Mouse (Mus musculus) embryonic facial prominence, embryonic 13.5 days (tissue): ENCODE measurements around the gene Slc7a6. TPM values are rescaled to one million over a fixed set of nuclear protein-coding genes. Genes with fewer than 3 reads are reported as not detected.
A peak's percentile ranks its signal among the peaks of the same experiment; 100 is the strongest.
"Not testable (repeated sequence)": the region's sequence is repeated elsewhere in the genome, so short reads cannot be mapped to it uniquely, and the experiment has no call there.

Source experiments
- ATAC-seq: fragments of 200-750 bp; cut with Nextera tagmentation; 2 replicates; pipeline ENCODE4 v1.8.0; 2017; ENCODE audit warnings: low read depth; ENCODE audit not compliant: insufficient number of reproducible peaks, insufficient read depth, low FRiP score, low TSS enrichment
- H3K27ac ChIP-seq: fragments of 300-500 bp; sonication (generic); 2 replicates; pipeline ENCODE4 v1.5.1; 2015; ENCODE audit warnings: moderate library complexity, mild to moderate bottlenecking, inconsistent platforms
- H3K27me3 ChIP-seq: fragments of 300-500 bp; sonication (generic); 2 replicates; pipeline ENCODE4 v1.6.1; 2015; ENCODE audit warnings: mild to moderate bottlenecking, inconsistent platforms
- H3K36me3 ChIP-seq: fragments of 300-500 bp; sonication (generic); 2 replicates; pipeline ENCODE4 v1.6.1; 2015; ENCODE audit warnings: mild to moderate bottlenecking, inconsistent platforms
- H3K4me1 ChIP-seq: fragments of 300-500 bp; sonication (generic); 2 replicates; pipeline ENCODE4 v1.6.1; 2015; ENCODE audit warnings: inconsistent platforms
- H3K4me2 ChIP-seq: fragments of 300-500 bp; sonication (generic); 2 replicates; pipeline ENCODE4 v1.6.1; 2015; ENCODE audit warnings: moderate library complexity, mild to moderate bottlenecking, inconsistent platforms
- H3K4me3 ChIP-seq: fragments of 300-500 bp; sonication (generic); 2 replicates; pipeline ENCODE4 v1.5.1; 2015; ENCODE audit warnings: mild to moderate bottlenecking, inconsistent platforms
- H3K9ac ChIP-seq: fragments of 300-500 bp; sonication (generic); 2 replicates; pipeline ENCODE4 v1.6.1; 2015; ENCODE audit warnings: mild to moderate bottlenecking, inconsistent platforms
- H3K9me3 ChIP-seq: fragments of 300-500 bp; sonication (generic); 2 replicates; pipeline ENCODE4 v1.6.1; 2016; ENCODE audit warnings: inconsistent platforms
- WGBS: fragments of 180-500 bp; shearing (Covaris S2); methylation state at CpG from one replicate; pipeline ENCODE4 v1.1.7; 2015; ENCODE audit warnings: mixed read lengths; 5-methylcytosine and 5-hydroxymethylcytosine counted together
- polyA plus RNA-seq: library from polyadenylated mRNA; unstranded; fragments of >200 nt; fragmentation: Nextera tagmentation; extraction: Ambion mirVana; gene quantifications from 2 replicates; pipeline ENCODE4 v1.2.1, GENCODE M21; 2015

Slc7a6 gene
- polyA plus RNA-seq, 1 experiment from 2014 or later: 59.2 TPM

DNA sequence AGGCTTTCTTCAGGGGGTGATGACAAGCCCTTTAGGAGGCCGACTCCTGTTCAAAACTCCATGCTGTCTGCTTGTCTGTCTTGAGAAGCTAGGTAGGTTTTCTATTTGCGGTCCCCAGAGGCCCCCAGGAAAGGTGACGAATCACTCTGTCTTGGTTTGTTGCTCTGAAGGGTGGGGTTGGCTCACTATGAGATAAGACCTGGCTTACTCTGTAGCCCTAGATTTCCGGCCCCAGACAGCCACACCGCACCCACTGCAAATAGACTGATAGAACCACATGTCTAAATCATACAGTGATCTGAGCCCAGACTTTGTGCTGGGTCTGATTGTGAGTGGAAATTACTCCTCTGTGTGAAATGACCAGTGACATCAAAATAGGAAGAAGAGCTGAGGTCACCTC lies 23.0 kb downstream of the Slc7a6 start:
- H3K9ac ChIP-seq: no peak overlapping the region
- H3K9me3 ChIP-seq: no peaks in the 10 kb centered on the region
- H3K4me2 ChIP-seq: no peak overlapping the region
- H3K27me3 ChIP-seq: no peaks in the 10 kb centered on the region
- H3K27ac ChIP-seq: no peak overlapping the region
- 86% methylated on average over 5 of the region's 5 CpGs for WGBS
- no peak for ATAC-seq
- H3K4me3 ChIP-seq: no peak overlapping the region
- H3K4me1 ChIP-seq: no peaks in the 10 kb centered on the region
- peaks cover 81% of the 10 kb centered on the region for H3K36me3 ChIP-seq

GRCm38 (mm10) chr8:106193162-106193561 lies 24.5 kb downstream of the Slc7a6 start:
- no peak overlapping the region for H3K9ac ChIP-seq
- H3K36me3 ChIP-seq: peaks cover 81% of the 10 kb centered on the region
- no peak for ATAC-seq

GRCm38 (mm10) chr8:106194062-106194461 lies 25.4 kb downstream of the Slc7a6 start:
- WGBS: 90% methylated on average over 5 of the region's 5 CpGs
- H3K4me2 ChIP-seq: no peak overlapping the region
- no peak for ATAC-seq
- no peak overlapping the region for H3K27ac ChIP-seq
- no peak overlapping the region for H3K9ac ChIP-seq
- no peaks in the 10 kb centered on the region for H3K27me3 ChIP-seq
- H3K4me3 ChIP-seq: no peak overlapping the region
- no peaks in the 10 kb centered on the region for H3K4me1 ChIP-seq
- no peaks in the 10 kb centered on the region for H3K9me3 ChIP-seq
- peaks cover 85% of the 10 kb centered on the region for H3K36me3 ChIP-seq

More at GRCm38 (mm10) chr8:106193162-106193561, 24.5 kb downstream of the Slc7a6 start:
- no peak overlapping the region for H3K4me2 ChIP-seq
- H3K4me3 ChIP-seq: no peak overlapping the region
- WGBS: 86% methylated on average over 6 of the region's 6 CpGs
- H3K4me1 ChIP-seq: no peaks in the 10 kb centered on the region
- H3K27ac ChIP-seq: no peak overlapping the region
- no peaks in the 10 kb centered on the region for H3K9me3 ChIP-seq
- H3K27me3 ChIP-seq: no peaks in the 10 kb centered on the region

DNA sequence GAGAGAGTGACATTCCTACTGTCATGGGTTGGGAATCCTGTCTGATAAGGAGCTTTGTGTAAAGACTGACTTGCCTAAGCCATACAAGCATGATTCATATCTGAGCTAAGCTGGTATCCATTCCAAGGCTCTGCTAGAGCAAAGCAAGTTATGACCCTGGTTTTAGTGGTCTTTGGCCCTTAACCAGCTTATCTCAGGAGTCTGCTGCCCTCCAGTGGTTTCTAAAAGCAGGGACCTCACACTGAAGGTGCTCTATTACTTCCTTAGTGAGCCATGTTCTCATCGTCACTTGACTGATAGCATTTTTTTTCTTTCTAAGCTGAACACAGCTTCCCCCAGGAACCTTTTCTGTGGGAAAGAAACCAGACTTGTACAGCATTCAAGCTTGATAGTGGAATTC lies 30.1 kb downstream of the Slc7a6 start:
- no peak overlapping the region for H3K4me2 ChIP-seq
- no peaks in the 10 kb centered on the region for H3K4me1 ChIP-seq
- no peaks in the 10 kb centered on the region for H3K27me3 ChIP-seq
- no peaks in the 10 kb centered on the region for H3K9me3 ChIP-seq
- H3K27ac ChIP-seq: no peak overlapping the region
- H3K4me3 ChIP-seq: no peak overlapping the region
- ATAC-seq: 0 out of 2 replicates have a peak, but pooled peaks have one; percentile 20
- 10% methylated on average over 1 of the region's 1 CpGs for WGBS
- H3K36me3 ChIP-seq: peaks cover 93% of the 10 kb centered on the region
- H3K9ac ChIP-seq: no peak overlapping the region

- not testable (repeated sequence) for H3K4me2 ChIP-seq, H3K27ac ChIP-seq, H3K27me3 ChIP-seq, ATAC-seq, H3K9ac ChIP-seq, H3K4me1 ChIP-seq, H3K4me3 ChIP-seq, H3K9me3 ChIP-seq
- H3K36me3 ChIP-seq: peaks cover 92% of the 10 kb centered on the region
- 77% methylated on average over 3 of the region's 3 CpGs for WGBS
These were observed 30.9 kb downstream of the Slc7a6 start for GRCm38 (mm10) chr8:106199596-106199995.

GRCm38 (mm10) chr8:106210035-106210731 lies 41.5 kb downstream of the Slc7a6 start:
- peaks cover 48% of the 10 kb centered on the region for H3K36me3 ChIP-seq
- H3K9ac ChIP-seq: peak overlapping the region; percentile 94
- WGBS: under 1% methylated on average over 35 of the region's 35 CpGs
- H3K27me3 ChIP-seq: no peaks in the 10 kb centered on the region
- peaks cover 19% of the 10 kb centered on the region for H3K4me1 ChIP-seq
- ATAC-seq: peak; percentile 33; the same call in 1 of the 2 replicates
- H3K4me3 ChIP-seq: peak overlapping the region; percentile 85
- peak overlapping the region; percentile 95 for H3K27ac ChIP-seq
- peak overlapping the region; percentile 79 for H3K4me2 ChIP-seq
- no peaks in the 10 kb centered on the region for H3K9me3 ChIP-seq

DNA sequence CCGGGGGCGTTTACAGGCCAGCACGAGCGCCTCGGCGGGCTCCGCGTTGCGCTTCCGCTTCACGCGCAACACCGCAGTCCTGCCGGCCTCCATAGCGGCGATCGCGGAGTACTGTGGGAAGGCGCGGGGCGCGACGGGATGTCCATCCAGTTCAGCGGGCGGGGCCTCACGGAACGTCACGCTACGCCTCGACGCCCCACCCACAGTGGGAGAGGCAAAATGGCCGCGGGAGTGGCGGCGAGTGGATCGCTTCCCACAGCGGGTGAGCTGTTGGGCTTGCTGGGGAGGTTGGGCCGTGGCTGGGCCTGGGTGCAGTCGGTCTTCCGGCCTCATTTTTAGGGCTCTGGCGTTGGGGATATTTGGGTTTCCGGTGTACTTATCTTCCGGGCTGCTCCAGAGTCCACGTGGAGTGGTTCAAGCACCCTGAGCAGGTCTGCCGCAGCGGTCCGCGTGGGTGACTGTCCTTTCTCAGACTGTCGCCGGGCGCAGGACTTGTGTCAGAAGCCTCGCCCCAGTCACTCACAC lies 42.2 kb downstream of the Slc7a6 start, which contains the start of the genes Slc7a6os and Prmt7:
TSS of gene Slc7a6os (minus strand) at position 115 of the 525 bp plus-strand sequence.
TSS of gene Prmt7 (plus strand) at position 116 of the 525 bp plus-strand sequence.
- H3K27me3 ChIP-seq: no peaks in the 10 kb centered on the region
- peak; percentile 98 for ATAC-seq
- H3K9me3 ChIP-seq: no peaks in the 10 kb centered on the region
- H3K27ac ChIP-seq: peak within 1 kb of the TSS; percentile 95
- peak within 1 kb of the TSS; percentile 79 for H3K4me2 ChIP-seq
- H3K9ac ChIP-seq: peak within 1 kb of the TSS; percentile 94
- peaks cover 19% of the 10 kb centered on the region for H3K4me1 ChIP-seq
- peaks cover 48% of the 10 kb centered on the region for H3K36me3 ChIP-seq
- peak within 1 kb of the TSS; percentile 85 for H3K4me3 ChIP-seq
- under 1% methylated on average over 52 of the region's 52 CpGs for WGBS

DNA sequence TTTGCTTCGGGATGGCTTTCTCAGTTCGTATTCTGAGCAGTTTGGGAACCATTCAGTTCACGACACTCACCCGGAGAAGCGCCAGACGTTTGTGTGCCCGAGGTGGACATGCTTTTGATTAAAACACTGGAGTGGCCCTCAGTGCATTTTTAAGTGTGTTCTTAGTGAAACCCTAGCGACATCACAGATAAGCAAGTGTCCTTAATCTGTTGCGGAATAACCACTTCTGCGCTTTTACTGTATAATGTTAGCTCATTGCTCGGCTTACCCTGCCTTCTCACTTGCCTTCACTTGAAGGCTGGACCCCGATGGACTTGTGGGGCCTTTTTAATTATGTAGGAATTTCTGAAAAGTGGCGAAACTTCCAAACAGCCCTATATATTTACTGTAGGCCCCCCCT lies 42.8 kb downstream of the Slc7a6 start:
- peak overlapping the region; percentile 85 for H3K4me3 ChIP-seq
- peak overlapping the region; percentile 79 for H3K4me2 ChIP-seq

GRCm38 (mm10) chr8:106213959-106214358 lies 45.3 kb downstream of the Slc7a6 start:
- no peaks in the 10 kb centered on the region for H3K9me3 ChIP-seq
- no peak for ATAC-seq
- WGBS: 89% methylated on average over 3 of the region's 3 CpGs
- no peaks in the 10 kb centered on the region for H3K27me3 ChIP-seq
- peaks cover 56% of the 10 kb centered on the region for H3K36me3 ChIP-seq
- H3K4me1 ChIP-seq: peaks cover 16% of the 10 kb centered on the region
- no peak overlapping the region for H3K27ac ChIP-seq
- no peak overlapping the region for H3K9ac ChIP-seq
- no peak overlapping the region for H3K4me2 ChIP-seq
- no peak overlapping the region for H3K4me3 ChIP-seq

More for the DNA sequence above, 42.8 kb downstream of the Slc7a6 start:
- H3K27ac ChIP-seq: peak overlapping the region; percentile 95
- H3K36me3 ChIP-seq: peaks cover 52% of the 10 kb centered on the region
- 3% methylated on average over 13 of the region's 13 CpGs for WGBS
- H3K9me3 ChIP-seq: no peaks in the 10 kb centered on the region
- peaks cover 19% of the 10 kb centered on the region for H3K4me1 ChIP-seq
- no peaks in the 10 kb centered on the region for H3K27me3 ChIP-seq
- peak overlapping the region; percentile 94 for H3K9ac ChIP-seq
- ATAC-seq: no peak

DNA sequence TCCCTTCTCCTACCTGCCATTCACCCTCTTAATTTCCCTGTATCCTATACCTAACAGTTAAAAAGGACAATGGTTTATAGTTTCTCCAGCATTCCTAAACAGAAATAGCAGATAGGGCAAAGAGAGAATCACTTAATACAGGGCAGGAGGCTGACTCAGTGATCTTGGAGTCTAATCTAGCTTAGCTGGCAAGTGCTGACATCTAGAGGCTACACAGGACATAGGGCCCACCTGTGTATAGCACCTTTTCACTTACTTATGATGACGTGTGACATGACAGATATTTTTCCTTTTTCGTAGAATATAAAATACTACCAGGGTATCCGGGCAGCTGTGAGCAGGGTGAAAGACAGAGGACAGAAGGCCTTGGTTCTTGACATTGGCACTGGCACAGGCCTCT lies 51.0 kb downstream of the Slc7a6 start:
- Histone ChIP-seq H3K36me3 (peaks cover 80% of the 10 kb centered on the region), H3K27ac (no peak overlapping the region), H3K9me3 (no peaks in the 10 kb centered on the region), H3K27me3 (no peaks in the 10 kb centered on the region), H3K9ac (no peak overlapping the region), H3K4me3 (no peak overlapping the region), H3K4me1 (no peaks in the 10 kb centered on the region), H3K4me2 (no peak overlapping the region)
- ATAC-seq: no peak
- 93% methylated on average over 3 of the region's 3 CpGs for WGBS

DNA sequence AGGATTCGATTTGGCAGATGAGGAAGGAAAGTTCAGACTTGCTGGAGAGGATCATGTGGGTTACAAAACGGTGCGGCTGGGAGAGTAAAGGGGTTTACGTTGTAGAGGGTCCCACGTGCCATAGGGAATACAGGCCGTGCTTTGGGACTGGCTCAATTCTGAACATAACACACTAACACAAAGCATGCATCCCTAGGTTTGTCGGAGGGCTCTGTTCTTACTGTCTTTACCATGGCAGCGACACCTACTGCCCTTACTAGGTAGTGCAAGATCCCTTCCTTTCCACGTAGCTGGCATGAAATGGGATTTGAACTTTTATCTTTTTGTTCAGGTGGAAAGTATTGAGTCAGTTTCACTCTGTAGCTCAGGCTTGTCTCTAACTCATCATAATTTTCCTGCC lies 57.9 kb downstream of the Slc7a6 start:
- Histone ChIP-seq H3K27me3 (no peaks in the 10 kb centered on the region), H3K27ac (no peak overlapping the region), H3K4me1 (no peaks in the 10 kb centered on the region), H3K4me2 (no peak overlapping the region), H3K4me3 (no peak overlapping the region), H3K9me3 (no peaks in the 10 kb centered on the region), H3K36me3 (peaks cover 74% of the 10 kb centered on the region), H3K9ac (no peak overlapping the region)
- ATAC-seq: no peak
- 43% methylated on average over 9 of the region's 9 CpGs for WGBS

DNA sequence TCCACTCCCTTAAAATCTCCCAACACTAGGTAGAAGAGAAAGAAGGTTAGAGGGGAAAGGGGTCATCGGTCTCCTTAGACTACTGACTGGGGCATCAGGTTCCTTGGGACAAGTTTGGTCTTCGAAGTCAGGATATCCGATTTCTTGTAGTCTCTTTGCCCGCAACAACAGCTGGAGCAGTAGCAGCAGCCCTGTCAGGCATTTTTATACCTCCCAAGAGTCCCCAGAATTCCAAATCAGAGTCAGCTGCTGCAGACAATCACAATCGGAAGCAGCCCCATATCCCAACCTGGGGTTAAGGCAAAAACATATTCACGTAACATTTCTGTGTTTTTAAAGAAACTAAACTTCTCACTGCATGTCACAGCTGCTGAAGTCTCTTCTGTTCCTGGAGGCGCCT lies 62.9 kb downstream of the Slc7a6 start:
- Histone ChIP-seq H3K9ac (no peak overlapping the region), H3K27ac (no peak overlapping the region), H3K4me2 (no peak overlapping the region), H3K36me3 (peaks cover 82% of the 10 kb centered on the region), H3K4me3 (no peak overlapping the region), H3K27me3 (no peaks in the 10 kb centered on the region), H3K4me1 (no peaks in the 10 kb centered on the region), H3K9me3 (no peaks in the 10 kb centered on the region)
- ATAC-seq: no peak
- 59% methylated on average over 7 of the region's 7 CpGs for WGBS
